Mouse (Mus musculus) right cerebral cortex, postnatal 4 days (tissue): Measurements from ENCODE around the gene 2210010C04Rik.
"Not testable (repeated sequence)": the region's sequence is repeated elsewhere in the genome, so short reads cannot be mapped to it uniquely, and the experiment has no call there.

ENCODE experiments used
- DNase-seq: peaks from one replicate; pipeline ENCODE4 v3.0.0-alpha.2; 2022

The 2210010C04Rik gene

DNA sequence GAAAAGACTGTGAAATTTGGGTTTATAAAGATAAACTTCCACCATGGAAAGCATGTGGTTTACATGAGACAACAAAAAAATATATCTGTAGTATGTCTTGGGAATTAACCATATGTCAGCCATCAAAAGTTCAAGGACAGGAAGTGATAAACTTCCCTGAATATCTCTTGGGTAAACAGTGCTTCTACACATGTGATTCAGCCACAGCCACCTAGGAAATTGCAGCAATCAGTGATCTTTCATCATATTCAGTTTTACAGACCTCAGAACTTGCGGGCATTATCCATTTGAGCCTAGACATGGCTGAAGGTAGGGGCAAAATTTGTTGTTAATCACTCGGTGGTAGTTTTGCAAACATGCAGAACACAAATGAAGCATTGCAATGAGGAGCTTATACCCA is 16.7 kb downstream of the 2210010C04Rik start:
- DNase-seq = no peak

DNA sequence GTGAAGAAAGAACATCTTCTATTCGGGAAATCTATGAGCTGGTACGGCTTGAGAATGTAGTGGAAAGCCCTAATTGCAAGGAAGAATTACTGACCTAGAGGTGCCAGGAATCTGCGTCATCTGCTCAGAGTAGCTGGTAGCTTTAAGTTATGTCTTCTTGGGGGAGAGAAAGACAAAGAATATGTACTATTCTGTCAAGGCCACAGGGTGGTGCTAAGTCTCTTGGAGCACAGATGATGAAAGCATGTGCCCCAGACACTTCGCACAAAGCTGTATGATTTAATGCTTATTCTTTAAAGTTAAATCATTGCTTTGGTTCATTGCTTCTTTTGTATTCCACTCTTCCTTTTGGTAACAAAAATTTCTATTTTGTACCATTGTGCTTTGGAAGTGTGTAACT is 20.2 kb downstream of the 2210010C04Rik start:
- DNase-seq = no peak

DNA sequence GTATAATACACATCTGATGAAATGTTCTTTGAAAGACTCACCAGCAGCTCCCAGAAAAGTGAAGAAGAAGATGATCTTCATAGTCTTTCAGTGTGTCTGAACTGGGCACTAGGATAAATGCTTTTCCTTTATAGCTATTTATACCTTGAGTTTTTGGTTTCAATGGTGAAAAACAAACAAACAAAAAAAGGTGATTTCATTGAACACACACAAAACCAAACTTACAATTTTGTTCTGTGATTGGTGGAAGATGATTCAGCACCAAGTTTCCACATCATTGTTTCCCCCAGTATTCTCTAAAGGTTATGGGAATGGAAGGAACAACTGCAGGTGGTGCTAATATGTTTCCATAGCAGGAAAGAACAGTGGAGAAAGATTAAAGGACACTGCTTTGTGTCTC is 35.9 kb downstream of the 2210010C04Rik start, which contains the start of gene Gm2663:
Gm2663 (minus strand) TSS at position 101 of the 400 bp plus-strand sequence.
- DNase-seq = not testable (repeated sequence)
